Mouse (Mus musculus) lung, postnatal 0 days (tissue): ENCODE measurements around the gene Lcn5. TPM values are rescaled to one million over a fixed set of nuclear protein-coding genes. Genes with fewer than 3 reads are reported as not detected.
A peak's percentile ranks its signal among the peaks of the same experiment; 100 is the strongest.

Experiments used
- ATAC-seq: fragments of 200-750 bp; cut with Nextera tagmentation; 2 replicates; pipeline ENCODE4 v1.8.0; 2017; ENCODE audit warnings: moderate library complexity
- DNase-seq: peaks from one replicate; pipeline ENCODE4 v3.0.0-alpha.2; 2016; ENCODE audit warnings: low spot score
- H3K27ac ChIP-seq: fragments of 300-500 bp; sonication (generic); 2 replicates; pipeline ENCODE4 v1.5.1; 2014; ENCODE audit warnings: antibody characterized with exemption, mild to moderate bottlenecking, low read length, mixed read lengths
- H3K27me3 ChIP-seq: fragments of 300-500 bp; sonication (generic); replicated peaks from 2 replicates; pipeline ENCODE4 v1.6.1; 2014; ENCODE audit warnings: low read length, mixed read lengths; ENCODE audit not compliant: insufficient read depth
- H3K36me3 ChIP-seq: fragments of 300-500 bp; sonication (generic); 2 replicates; pipeline ENCODE4 v1.6.1; 2014; ENCODE audit warnings: low read length, mixed read lengths; ENCODE audit not compliant: insufficient read depth
- H3K4me1 ChIP-seq: fragments of 300-500 bp; sonication (generic); 2 replicates; pipeline ENCODE4 v1.6.1; 2014; ENCODE audit warnings: antibody characterized with exemption, low read depth, low read length, mixed read lengths; ENCODE audit not compliant: insufficient read depth
- H3K4me2 ChIP-seq: fragments of 300-500 bp; sonication (generic); replicated peaks from 2 replicates; pipeline ENCODE4 v1.6.1; 2014; ENCODE audit warnings: low read depth, mild to moderate bottlenecking, low read length, moderate library complexity, mixed read lengths
- H3K4me3 ChIP-seq: fragments of 300-500 bp; sonication (generic); 2 replicates; pipeline ENCODE4 v1.5.1; 2014; ENCODE audit warnings: low read depth, low read length
- H3K9ac ChIP-seq: fragments of 300-500 bp; sonication (generic); replicated peaks from 2 replicates; pipeline ENCODE4 v1.6.1; 2014; ENCODE audit warnings: low read depth, mild to moderate bottlenecking
- H3K9me3 ChIP-seq: fragments of 300-500 bp; sonication (generic); 2 replicates; pipeline ENCODE4 v1.6.1; 2016; ENCODE audit warnings: low read length, mixed read lengths
- CTCF ChIP-seq: IDR thresholded peaks from 2 replicates; pipeline ENCODE4 v1.5.1; 2016; ENCODE audit warnings: antibody characterized with exemption, mild to moderate bottlenecking
- EP300 ChIP-seq: IDR thresholded peaks from 2 replicates; pipeline ENCODE4 v1.6.1; 2016; ENCODE audit warnings: antibody characterized with exemption, mild to moderate bottlenecking, control low read depth
- WGBS: fragments of 180-500 bp; shearing (Covaris S2); extraction: QIAGEN DNeasy Blood & Tissue Kit; methylation state at CpG from one replicate; pipeline ENCODE4 v1.1.7; 2014; 5-methylcytosine and 5-hydroxymethylcytosine counted together
- polyA plus RNA-seq: library from polyadenylated mRNA; unstranded; fragments of >200 nt; fragmentation: Nextera tagmentation; extraction: Ambion mirVana; gene quantifications from 2 replicates; pipeline ENCODE4 v1.2.1, GENCODE M21; 2015

Lcn5 gene
- polyA plus RNA-seq, 1 experiment from 2014 or later, result not detected

- WGBS, result 8% methylated on average over 33 of the region's 34 CpGs
- H3K9me3 ChIP-seq, result no peaks in the 10 kb centered on the region
- DNase-seq, result peak; percentile 91
These were observed 36.2 kb upstream of the Lcn5 start, which contains the start of gene Tmem141 for GRCm38 (mm10) chr2:25621229-25622200. Tmem141 (minus strand) TSS chr2:25622005.

DNA sequence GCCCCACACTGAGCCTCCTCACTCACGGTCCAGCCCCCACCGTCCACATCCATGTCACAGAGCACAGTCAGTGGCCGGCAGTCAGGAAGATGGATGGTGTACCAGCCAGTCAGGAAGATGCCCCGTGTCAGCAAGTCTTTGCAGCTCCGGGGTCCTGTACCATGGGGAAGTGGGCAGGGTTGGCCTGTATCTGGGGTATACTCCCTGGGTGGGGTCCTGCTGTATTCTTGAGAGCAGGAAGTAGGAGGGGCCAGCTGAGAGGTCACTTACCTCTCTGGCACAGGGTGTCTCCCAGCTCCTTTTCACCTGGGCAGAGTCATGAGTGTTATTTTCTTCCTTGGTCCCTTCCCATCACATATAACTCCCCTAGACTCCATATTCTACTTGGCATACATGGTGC lies 31.8 kb upstream of the Lcn5 start:
- Histone ChIP-seq H3K27ac (no peak overlapping the region), H3K9me3 (no peaks in the 10 kb centered on the region), H3K4me2 (no peak overlapping the region), H3K27me3 (no peaks in the 10 kb centered on the region), H3K9ac (no peak overlapping the region), H3K4me3 (no peak overlapping the region), H3K36me3 (no peaks in the 10 kb centered on the region), H3K4me1 (peaks cover 1% of the 10 kb centered on the region; the same call in 1 of the 2 replicates)
- DNase-seq (no peak), ATAC-seq (no peak)
- TF ChIP-seq CTCF (no peak), EP300 (no peak)
- WGBS, result 21% methylated on average over 5 of the region's 5 CpGs

More at GRCm38 (mm10) chr2:25621229-25622200, 36.2 kb upstream of the Lcn5 start, which contains the start of gene Tmem141:
- H3K9ac ChIP-seq, result peak within 1 kb of the TSS; percentile 47
- peak within 1 kb of the TSS; percentile 77 for H3K4me2 ChIP-seq
- TF ChIP-seq CTCF (peak; percentile 80), EP300 (no peak)
- H3K27ac ChIP-seq, result peak within 1 kb of the TSS; percentile 84
- peak within 1 kb of the TSS; percentile 47 for H3K4me3 ChIP-seq
- peaks cover 5% of the 10 kb centered on the region; the same call in 1 of the 2 replicates for H3K4me1 ChIP-seq
- no peaks in the 10 kb centered on the region for H3K36me3 ChIP-seq
- ATAC-seq, result peak; percentile 96
- H3K27me3 ChIP-seq, result peaks cover 8% of the 10 kb centered on the region; the same call in 1 of the 2 replicates

DNA sequence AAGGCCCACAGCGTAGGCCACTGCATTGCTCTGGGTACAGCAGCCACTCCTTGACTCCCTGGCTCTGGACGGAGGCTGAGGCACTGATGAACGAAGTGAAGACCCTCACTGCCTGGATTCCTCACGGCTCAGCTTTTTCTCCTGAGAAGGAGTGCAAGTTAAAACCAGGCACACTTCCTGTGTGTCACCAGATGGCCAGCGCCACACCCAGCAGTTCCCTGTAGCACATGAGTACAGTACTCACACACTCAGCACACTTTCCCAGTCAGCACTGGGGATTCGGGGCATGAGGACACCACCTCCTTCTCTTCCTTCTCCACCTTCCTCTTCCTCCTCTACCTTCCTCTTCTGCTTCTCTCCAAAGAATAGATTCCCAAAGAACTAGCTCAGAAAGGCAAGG lies 29.9 kb upstream of the Lcn5 start, which contains the start of gene Fcna:
Fcna (minus strand) TSS at position 220 of the 400 bp plus-strand sequence.
- no peaks in the 10 kb centered on the region for H3K36me3 ChIP-seq
- H3K27ac ChIP-seq, result no peak within 1 kb of the TSS
- no peak for DNase-seq
- no peaks in the 10 kb centered on the region for H3K4me1 ChIP-seq
- no peak for ATAC-seq
- no peak within 1 kb of the TSS for H3K4me2 ChIP-seq
- no peak within 1 kb of the TSS for H3K4me3 ChIP-seq
- no peak within 1 kb of the TSS for H3K9ac ChIP-seq
- 71% methylated on average over 6 of the region's 6 CpGs for WGBS
- no peak for TF ChIP-seq EP300
- TF ChIP-seq CTCF, result no peak
- H3K9me3 ChIP-seq, result no peaks in the 10 kb centered on the region
- H3K27me3 ChIP-seq, result no peaks in the 10 kb centered on the region

GRCm38 (mm10) chr2:25628738-25629137 lies 29.0 kb upstream of the Lcn5 start:
- WGBS, result 40% methylated on average over 4 of the region's 4 CpGs
- H3K27me3 ChIP-seq, result no peaks in the 10 kb centered on the region
- no peak overlapping the region for H3K4me2 ChIP-seq
- no peaks in the 10 kb centered on the region for H3K9me3 ChIP-seq
- no peaks in the 10 kb centered on the region for H3K4me1 ChIP-seq
- no peak overlapping the region for H3K27ac ChIP-seq
- no peak for TF ChIP-seq CTCF
- TF ChIP-seq EP300, result no peak
- H3K4me3 ChIP-seq, result no peak overlapping the region
- H3K36me3 ChIP-seq, result no peaks in the 10 kb centered on the region
- no peak overlapping the region for H3K9ac ChIP-seq
- ATAC-seq (no peak), DNase-seq (no peak)

DNA sequence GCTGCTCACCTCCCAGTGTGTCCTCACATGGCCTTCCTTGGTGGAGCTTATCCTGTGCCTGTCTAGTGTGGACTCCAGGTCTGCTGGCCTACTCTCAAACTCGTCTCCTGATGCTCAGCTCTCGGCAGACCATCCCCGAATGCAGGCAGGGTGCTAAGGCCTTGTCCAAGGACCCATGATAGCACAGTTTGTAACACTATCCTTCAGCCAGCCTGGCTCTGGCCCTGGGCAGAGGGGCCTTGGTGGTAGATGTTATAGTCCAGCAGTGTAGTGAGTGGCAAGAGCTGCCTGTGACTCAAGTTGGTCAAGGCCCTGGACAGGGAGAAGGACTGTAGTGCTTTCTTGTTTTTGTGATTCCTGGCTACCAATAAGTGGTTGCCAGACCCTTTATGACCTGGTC lies 24.1 kb upstream of the Lcn5 start:
- H3K27me3 ChIP-seq, result no peaks in the 10 kb centered on the region
- H3K36me3 ChIP-seq, result no peaks in the 10 kb centered on the region
- WGBS, result 84% methylated on average over 3 of the region's 3 CpGs
- no peaks in the 10 kb centered on the region for H3K4me1 ChIP-seq
- H3K4me2 ChIP-seq, result no peak overlapping the region
- ATAC-seq, result no peak
- H3K9ac ChIP-seq, result no peak overlapping the region
- TF ChIP-seq CTCF, result no peak
- no peak for TF ChIP-seq EP300
- no peak overlapping the region for H3K4me3 ChIP-seq
- no peak for DNase-seq
- H3K27ac ChIP-seq, result no peak overlapping the region
- no peaks in the 10 kb centered on the region for H3K9me3 ChIP-seq

DNA sequence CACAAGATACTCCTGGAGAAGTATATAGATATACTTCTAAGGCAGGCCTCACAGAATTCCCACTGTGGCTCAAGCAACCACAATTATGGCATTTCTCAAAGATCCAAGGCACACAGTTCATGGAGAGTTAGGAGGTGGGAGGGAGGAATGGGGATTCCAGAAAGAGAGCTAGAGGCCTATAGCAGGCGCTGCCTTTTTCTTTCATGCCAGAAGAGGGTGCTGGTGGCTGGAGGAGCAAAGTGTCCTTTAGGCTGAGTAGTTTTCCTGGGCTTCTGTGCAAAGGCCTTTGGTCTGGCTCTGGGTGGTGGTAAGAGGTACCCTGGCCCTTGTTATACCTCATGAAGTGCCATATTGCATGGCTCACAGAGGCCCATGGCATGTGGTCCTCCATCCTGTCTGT lies 23.7 kb upstream of the Lcn5 start:
- H3K9ac ChIP-seq, result no peak overlapping the region
- no peak overlapping the region for H3K4me2 ChIP-seq
- no peak overlapping the region for H3K27ac ChIP-seq
- H3K4me3 ChIP-seq, result no peak overlapping the region
- no peaks in the 10 kb centered on the region for H3K27me3 ChIP-seq
- ATAC-seq, result no peak
- peak; percentile 29 for TF ChIP-seq CTCF
- TF ChIP-seq EP300, result no peak
- DNase-seq, result no peak
- no peaks in the 10 kb centered on the region for H3K4me1 ChIP-seq
- no peaks in the 10 kb centered on the region for H3K9me3 ChIP-seq
- no peaks in the 10 kb centered on the region for H3K36me3 ChIP-seq
- WGBS, result 50% methylated on average over 1 of the region's 1 CpGs
